Mouse (Mus musculus): ENCODE results near the gene Dnm3. TPM values are rescaled to one million over a fixed set of nuclear protein-coding genes. Genes with fewer than 3 reads are reported as not detected.

The Dnm3 gene
- polyA plus RNA-seq, 1 experiment from 2014 or later = 5.2 TPM

DNA sequence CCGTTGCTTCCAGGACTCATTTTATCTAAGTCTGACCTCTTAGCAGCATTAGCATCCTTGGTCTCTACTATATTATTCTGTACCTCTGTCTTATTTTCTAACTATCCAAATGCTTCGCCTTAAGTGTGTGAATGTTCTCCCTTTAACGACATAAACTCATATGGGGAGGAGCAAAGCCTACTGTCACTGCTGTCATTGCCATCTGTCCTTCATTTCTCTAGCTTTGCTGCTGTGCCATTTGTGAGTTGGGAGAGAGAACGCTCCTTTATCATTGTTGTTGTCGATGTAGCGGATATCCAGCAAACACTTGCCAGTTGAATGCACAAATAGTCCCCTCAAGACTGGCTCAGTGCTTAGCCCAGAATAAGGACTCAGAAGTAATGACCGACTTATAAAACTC lies 335.5 kb downstream of the Dnm3 start:
- no peak overlapping the region for H3K9ac ChIP-seq (ENCODE audit: low read depth, low read length)
- no peaks in the 10 kb centered on the region for H3K27me3 ChIP-seq (replicated peaks; ENCODE audit: control insufficient read depth, insufficient read depth, low read length)
- H3K9me3 ChIP-seq (ENCODE audit: control insufficient read depth, low read length) = no peaks in the 10 kb centered on the region
- no peak overlapping the region for H3K27ac ChIP-seq (ENCODE audit: low read length)
- H3K4me1 ChIP-seq (ENCODE audit: control insufficient read depth, insufficient read depth, low read length) = no peaks in the 10 kb centered on the region; the same call in 1 of the 2 replicates
- H3K4me3 ChIP-seq (ENCODE audit: low read length) = no peak overlapping the region
- H3K36me3 ChIP-seq (ENCODE audit: control insufficient read depth, insufficient read depth, low read length) = no peaks in the 10 kb centered on the region
- WGBS = 87% methylated on average over 7 of the region's 7 CpGs
- no peak for ATAC-seq
- H3K4me2 ChIP-seq (ENCODE audit: low read depth, low read length) = no peak overlapping the region

- Histone ChIP-seq H3K9ac (ENCODE audit: low read depth, low read length) (no peak overlapping the region), H3K4me2 (ENCODE audit: low read depth, low read length) (no peak overlapping the region), H3K27me3 (replicated peaks; ENCODE audit: control insufficient read depth, insufficient read depth, low read length) (no peaks in the 10 kb centered on the region), H3K4me1 (ENCODE audit: control insufficient read depth, insufficient read depth, low read length) (no peaks in the 10 kb centered on the region), H3K27ac (ENCODE audit: low read length) (no peak overlapping the region), H3K4me3 (ENCODE audit: low read length) (no peak overlapping the region), H3K9me3 (ENCODE audit: control insufficient read depth, low read length) (no peaks in the 10 kb centered on the region), H3K36me3 (ENCODE audit: control insufficient read depth, insufficient read depth, low read length) (no peaks in the 10 kb centered on the region)
- ATAC-seq = no peak
- WGBS = 34% methylated on average over 4 of the region's 4 CpGs
Observed at GRCm38 (mm10) chr1:162136328-162136727, 341.5 kb downstream of the Dnm3 start.

GRCm38 (mm10) chr1:162135451-162136213 lies 342.2 kb downstream of the Dnm3 start:
- WGBS = 83% methylated on average over 11 of the region's 11 CpGs
- no peak overlapping the region for H3K4me3 ChIP-seq (ENCODE audit: low read length)
- no peak overlapping the region for H3K9ac ChIP-seq (ENCODE audit: low read depth, low read length)
- H3K4me1 ChIP-seq (ENCODE audit: control insufficient read depth, insufficient read depth, low read length) = no peaks in the 10 kb centered on the region
- no peak overlapping the region for H3K4me2 ChIP-seq (ENCODE audit: low read depth, low read length)
- H3K36me3 ChIP-seq (ENCODE audit: control insufficient read depth, insufficient read depth, low read length) = no peaks in the 10 kb centered on the region
- no peak for ATAC-seq
- no peaks in the 10 kb centered on the region for H3K27me3 ChIP-seq (replicated peaks; ENCODE audit: control insufficient read depth, insufficient read depth, low read length)
- H3K9me3 ChIP-seq (ENCODE audit: control insufficient read depth, low read length) = no peaks in the 10 kb centered on the region
- no peak overlapping the region for H3K27ac ChIP-seq (ENCODE audit: low read length)

DNA sequence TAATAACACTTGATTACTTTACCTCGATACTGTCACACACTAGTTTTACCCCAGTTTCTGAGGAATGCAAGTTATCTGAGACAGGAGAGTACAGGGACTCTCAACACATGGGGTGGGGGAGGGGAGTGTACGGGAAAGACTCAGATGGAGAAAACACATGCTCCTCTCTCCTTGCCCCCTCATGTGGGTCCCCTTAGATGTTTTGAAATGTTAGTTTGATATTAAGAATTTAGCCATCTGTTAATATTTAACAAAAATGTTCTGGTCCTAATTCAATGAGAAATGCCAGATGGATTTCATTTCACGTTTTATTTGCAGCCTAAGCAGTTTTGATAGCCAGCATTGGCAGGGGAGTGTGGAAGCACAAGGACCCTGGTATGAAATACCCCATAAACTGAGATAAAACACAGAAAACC lies 343.2 kb downstream of the Dnm3 start:
- WGBS = 48% methylated on average over 3 of the region's 3 CpGs
- Histone ChIP-seq H3K27ac (ENCODE audit: low read length) (no peak overlapping the region), H3K4me1 (ENCODE audit: control insufficient read depth, insufficient read depth, low read length) (no peaks in the 10 kb centered on the region), H3K4me2 (ENCODE audit: low read depth, low read length) (no peak overlapping the region), H3K36me3 (ENCODE audit: control insufficient read depth, insufficient read depth, low read length) (no peaks in the 10 kb centered on the region), H3K27me3 (replicated peaks; ENCODE audit: control insufficient read depth, insufficient read depth, low read length) (no peaks in the 10 kb centered on the region), H3K9me3 (ENCODE audit: control insufficient read depth, low read length) (no peaks in the 10 kb centered on the region), H3K9ac (ENCODE audit: low read depth, low read length) (no peak overlapping the region), H3K4me3 (ENCODE audit: low read length) (no peak overlapping the region)
- no peak for ATAC-seq

- no peaks in the 10 kb centered on the region for H3K27me3 ChIP-seq (replicated peaks; ENCODE audit: control insufficient read depth, insufficient read depth, low read length)
- WGBS = 88% methylated on average over 8 of the region's 8 CpGs
Observed at GRCm38 (mm10) chr1:162132908-162133641, 344.8 kb downstream of the Dnm3 start.

DNA sequence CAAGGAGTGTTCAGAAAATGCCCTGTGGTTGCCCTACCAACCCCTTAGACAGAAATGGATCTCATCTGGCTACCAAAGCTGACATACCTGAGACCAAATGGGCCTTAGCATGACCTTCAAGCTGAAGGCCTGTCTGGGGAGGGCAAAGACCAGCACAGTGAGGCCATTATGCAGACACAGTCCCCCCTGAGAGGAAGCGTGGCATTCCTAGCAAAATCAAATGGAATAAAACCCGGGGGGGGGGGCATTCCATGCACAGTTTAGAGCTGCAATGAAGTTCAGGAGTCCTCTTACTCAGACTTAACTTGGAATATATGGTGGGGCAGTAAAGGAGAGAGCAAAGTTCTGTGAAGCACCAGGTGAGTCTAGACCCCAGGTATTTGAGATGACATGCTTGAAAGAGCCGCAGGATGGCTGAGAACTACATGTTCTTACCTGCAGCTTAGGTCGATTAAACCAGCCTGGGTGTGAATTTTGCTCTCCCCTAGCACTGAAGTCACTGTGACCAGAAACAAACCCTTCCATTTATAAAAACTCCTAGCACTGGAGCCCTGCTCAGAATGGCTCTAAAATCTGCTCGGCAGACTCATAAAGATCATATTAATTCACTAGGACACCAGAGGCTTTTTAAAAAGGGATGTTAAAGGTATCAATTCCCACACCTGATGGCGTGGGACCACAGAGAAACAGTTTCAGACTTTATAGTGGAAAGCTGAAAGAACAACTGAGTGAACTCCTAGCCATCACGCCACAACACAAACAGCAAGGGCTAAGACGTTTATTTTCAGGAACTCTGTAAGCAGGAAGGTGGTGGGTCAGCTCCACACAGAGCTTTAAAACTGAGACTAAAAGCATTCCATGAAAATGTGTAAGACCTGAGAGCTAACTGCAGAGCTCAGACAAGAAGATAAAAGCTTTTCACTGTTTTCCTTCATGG lies 350.7 kb downstream of the Dnm3 start:
- Histone ChIP-seq H3K27me3 (replicated peaks; ENCODE audit: control insufficient read depth, insufficient read depth, low read length) (no peaks in the 10 kb centered on the region), H3K4me1 (ENCODE audit: control insufficient read depth, insufficient read depth, low read length) (no peaks in the 10 kb centered on the region), H3K9ac (ENCODE audit: low read depth, low read length) (no peak overlapping the region), H3K9me3 (ENCODE audit: control insufficient read depth, low read length) (no peaks in the 10 kb centered on the region), H3K4me3 (ENCODE audit: low read length) (no peak overlapping the region), H3K4me2 (ENCODE audit: low read depth, low read length) (no peak overlapping the region), H3K27ac (ENCODE audit: low read length) (no peak overlapping the region), H3K36me3 (ENCODE audit: control insufficient read depth, insufficient read depth, low read length) (no peaks in the 10 kb centered on the region)
- 73% methylated on average over 8 of the region's 8 CpGs for WGBS
- ATAC-seq = no peak

More at GRCm38 (mm10) chr1:162132908-162133641, 344.8 kb downstream of the Dnm3 start:
- no peak overlapping the region for H3K4me3 ChIP-seq (ENCODE audit: low read length)
- no peak overlapping the region for H3K9ac ChIP-seq (ENCODE audit: low read depth, low read length)
- ATAC-seq = no peak
- H3K27ac ChIP-seq (ENCODE audit: low read length) = no peak overlapping the region
- no peak overlapping the region for H3K4me2 ChIP-seq (ENCODE audit: low read depth, low read length)
- H3K9me3 ChIP-seq (ENCODE audit: control insufficient read depth, low read length) = no peaks in the 10 kb centered on the region
- no peaks in the 10 kb centered on the region for H3K4me1 ChIP-seq (ENCODE audit: control insufficient read depth, insufficient read depth, low read length)
- no peaks in the 10 kb centered on the region for H3K36me3 ChIP-seq (ENCODE audit: control insufficient read depth, insufficient read depth, low read length)

- H3K9ac ChIP-seq (ENCODE audit: low read depth, low read length) = no peak overlapping the region
- ATAC-seq = no peak
- no peaks in the 10 kb centered on the region for H3K36me3 ChIP-seq (ENCODE audit: control insufficient read depth, insufficient read depth, low read length)
- 57% methylated on average over 3 of the region's 3 CpGs for WGBS
- no peak overlapping the region for H3K4me3 ChIP-seq (ENCODE audit: low read length)
- H3K9me3 ChIP-seq (ENCODE audit: control insufficient read depth, low read length) = no peaks in the 10 kb centered on the region
- H3K27ac ChIP-seq (ENCODE audit: low read length) = no peak overlapping the region
- H3K4me2 ChIP-seq (ENCODE audit: low read depth, low read length) = no peak overlapping the region
- H3K4me1 ChIP-seq (ENCODE audit: control insufficient read depth, insufficient read depth, low read length) = no peaks in the 10 kb centered on the region
- H3K27me3 ChIP-seq (replicated peaks; ENCODE audit: control insufficient read depth, insufficient read depth, low read length) = no peaks in the 10 kb centered on the region
Observed at GRCm38 (mm10) chr1:162124396-162124795, 353.4 kb downstream of the Dnm3 start.

DNA sequence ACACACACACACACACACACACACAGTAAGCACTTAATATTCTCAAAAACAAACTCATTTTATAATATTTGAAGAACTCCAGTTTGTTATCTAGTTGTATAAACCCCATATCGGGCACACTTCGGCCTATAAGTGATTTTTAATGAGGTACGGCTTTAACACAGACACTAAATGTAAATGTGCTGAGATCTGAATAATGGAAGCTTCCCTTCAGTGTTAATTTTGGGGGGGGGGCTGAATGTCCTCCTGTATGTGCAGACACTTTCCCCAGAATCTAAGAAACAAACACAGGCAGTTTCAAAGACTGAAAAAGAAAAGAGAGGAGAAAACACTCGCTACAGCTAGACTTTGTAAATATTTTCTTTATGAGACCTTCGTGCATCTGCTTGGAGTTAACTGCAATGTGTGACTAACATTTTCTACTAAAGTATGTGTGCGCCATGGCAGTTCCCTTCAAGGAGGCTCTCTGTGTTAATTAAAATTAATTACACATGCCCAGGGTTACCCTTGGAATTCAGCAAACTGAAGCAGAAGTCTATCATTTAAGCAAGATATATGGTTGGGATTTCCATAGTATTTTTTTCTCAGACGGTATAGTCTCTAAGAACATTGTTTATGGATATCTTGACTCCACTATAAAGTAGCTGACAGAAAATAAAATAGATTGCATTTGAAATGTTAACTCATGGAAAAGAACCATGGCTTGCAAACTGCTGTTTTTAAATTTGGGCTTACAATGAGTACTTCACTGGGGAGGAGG lies 356.2 kb downstream of the Dnm3 start:
- WGBS = 47% methylated on average over 7 of the region's 7 CpGs
- Histone ChIP-seq H3K4me2 (ENCODE audit: low read depth, low read length) (no peak overlapping the region), H3K4me3 (ENCODE audit: low read length) (no peak overlapping the region), H3K9ac (ENCODE audit: low read depth, low read length) (no peak overlapping the region), H3K27me3 (replicated peaks; ENCODE audit: control insufficient read depth, insufficient read depth, low read length) (no peaks in the 10 kb centered on the region), H3K9me3 (ENCODE audit: control insufficient read depth, low read length) (no peaks in the 10 kb centered on the region), H3K36me3 (ENCODE audit: control insufficient read depth, insufficient read depth, low read length) (no peaks in the 10 kb centered on the region), H3K27ac (ENCODE audit: low read length) (no peak overlapping the region), H3K4me1 (ENCODE audit: control insufficient read depth, insufficient read depth, low read length) (no peaks in the 10 kb centered on the region)
- ATAC-seq = no peak

All from intestine, embryonic 16.5 days (tissue).